ENCODE assay signal across 29 mouse cellular contexts in the genomic region with DNA sequence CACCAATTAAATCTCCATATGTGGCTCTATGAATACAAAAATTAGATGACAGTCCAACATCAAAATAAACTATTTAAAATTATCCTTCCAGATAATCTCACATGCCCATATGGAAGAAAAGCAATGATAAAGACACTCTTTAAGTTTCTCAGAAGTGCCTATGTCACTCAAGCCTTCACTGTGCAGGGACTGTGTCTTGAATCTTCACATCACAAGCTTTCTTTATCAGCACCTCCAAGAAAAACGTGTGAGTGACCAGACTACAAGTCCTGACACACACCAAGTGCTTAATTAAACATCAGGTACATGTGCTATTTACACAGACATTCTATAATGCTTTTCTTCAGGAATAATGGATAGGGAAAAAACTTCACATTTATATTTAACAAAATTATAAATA. TPM values are rescaled to one million over a fixed set of nuclear protein-coding genes. Genes with fewer than 3 reads are reported as not detected.
DNase-seq lines count a peak whose midpoint lies in the region; ATAC-seq and TF ChIP-seq lines count a peak whose summit lies in the region.
"Had no signal": no experiment of that assay in that cellular context is flagged by ENCODE, and none has a peak within 500 bp of the region (broad histone marks: within the 10 kb centered on the region; RNA-seq: fewer than 3 reads in every experiment).

No protein-coding gene starts in this region.

- no peak overlapping the region for H3K9ac ChIP-seq in liver, embryonic 13.5 days
- no peak overlapping the region for H3K9ac ChIP-seq in liver, embryonic 16.5 days (ENCODE audit: low read depth, low read length)
- no peak overlapping the region for H3K9ac ChIP-seq in forebrain, embryonic 14.5 days (ENCODE audit: low read length)
- H3K9ac ChIP-seq: embryonic facial prominence, embryonic 13.5 days; forebrain, embryonic 12.5 days; forebrain, postnatal 0 days; heart, embryonic 12.5 days; heart, embryonic 15.5 days; hindbrain, embryonic 14.5 days had no signal

- peaks cover 38% of the 10 kb centered on the region for H3K4me1 ChIP-seq in bone marrow macrophage, adult 2 months (ENCODE audit: control insufficient read depth, insufficient read depth, low read length)
- H3K4me1 ChIP-seq in liver, embryonic 13.5 days (replicated peaks): peaks cover 73% of the 10 kb centered on the region
- H3K4me1 ChIP-seq in liver, embryonic 16.5 days (ENCODE audit: control insufficient read depth, low read depth, low read length): peaks cover 33% of the 10 kb centered on the region
- no peaks in the 10 kb centered on the region for H3K4me1 ChIP-seq in forebrain, embryonic 14.5 days (ENCODE audit: control insufficient read depth, insufficient read depth, low read length)

- H3K4me3 ChIP-seq in bone marrow macrophage, adult 2 months (ENCODE audit: insufficient read depth, low read length): no peak overlapping the region
- no peak overlapping the region for H3K4me3 ChIP-seq in liver, embryonic 13.5 days (replicated peaks)
- no peak overlapping the region for H3K4me3 ChIP-seq in liver, embryonic 16.5 days (ENCODE audit: low read depth, low read length)
- H3K4me3 ChIP-seq in forebrain, embryonic 14.5 days (ENCODE audit: low read depth, low read length): no peak overlapping the region
- H3K4me3 ChIP-seq: embryonic facial prominence, embryonic 10.5 days; embryonic facial prominence, embryonic 13.5 days; erythroblast, embryonic 14.5 days; forebrain, embryonic 12.5 days; gastrocnemius, adult 2 months; heart, embryonic 12.5 days; heart, embryonic 15.5 days had no signal

- TF ChIP-seq POLR2A in bone marrow macrophage, adult 2 months (IDR thresholded peaks at IDR 0.05; ENCODE audit: borderline replicate concordance, low read depth, low read length): no peak

- peaks cover 7% of the 10 kb centered on the region for H3K36me3 ChIP-seq in liver, embryonic 13.5 days
- no peaks in the 10 kb centered on the region for H3K36me3 ChIP-seq in liver, embryonic 16.5 days (ENCODE audit: control insufficient read depth, insufficient read depth)
- no peaks in the 10 kb centered on the region for H3K36me3 ChIP-seq in forebrain, embryonic 14.5 days (ENCODE audit: control insufficient read depth, insufficient read depth, low read length)
- H3K36me3 ChIP-seq: heart, embryonic 15.5 days had no signal

- H3K27me3 ChIP-seq in liver, embryonic 13.5 days: no peaks in the 10 kb centered on the region
- no peaks in the 10 kb centered on the region for H3K27me3 ChIP-seq in liver, embryonic 16.5 days (ENCODE audit: control insufficient read depth, insufficient read depth, low read depth, low read length)
- no peaks in the 10 kb centered on the region for H3K27me3 ChIP-seq in forebrain, embryonic 14.5 days (replicated peaks; ENCODE audit: control insufficient read depth, insufficient read depth, low read length)
- H3K27me3 ChIP-seq: embryonic facial prominence, embryonic 13.5 days; forebrain, embryonic 12.5 days; heart, embryonic 12.5 days; heart, embryonic 15.5 days had no signal

- peak; percentile 27 for DNase-seq in liver, embryonic 13.5 days
- DNase-seq in cerebellum, adult 9-10 months: no peak
- DNase-seq in forebrain, embryonic 14.5 days (ENCODE audit: low spot score): no peak
- DNase-seq in right cerebral cortex, postnatal 36 days (ENCODE audit: low spot score in 2 of 2): no peak
- no peak for DNase-seq in gastrocnemius, postnatal 4 days (ENCODE audit: low spot score in 2 of 2)
- DNase-seq: adrenal gland, adult 8-10 months; adrenal gland, postnatal 25 days; cerebellum, adult 18-20 months; cerebellum, adult 9-11 months; cerebellum, postnatal 36 days; embryo, embryonic 11 days; forebrain, postnatal 0 days; gastrocnemius, adult 2 months; gastrocnemius, postnatal 14 days; heart, adult 18-20 months; heart, postnatal 14 days; heart, postnatal 4 days had no signal

- WGBS in liver, embryonic 13.5 days (ENCODE audit: insufficient replicate concordance): 11% methylated on average over 1 of the region's 1 CpGs
- WGBS in liver, embryonic 16.5 days (ENCODE audit: insufficient replicate concordance): 8% methylated on average over 1 of the region's 1 CpGs
- 75% methylated on average over 1 of the region's 1 CpGs for WGBS in forebrain, embryonic 14.5 days

- no peak overlapping the region for H3K4me2 ChIP-seq in liver, embryonic 13.5 days
- no peak overlapping the region for H3K4me2 ChIP-seq in liver, embryonic 16.5 days (ENCODE audit: low read depth, low read length)
- H3K4me2 ChIP-seq in forebrain, embryonic 14.5 days (ENCODE audit: low read length): no peak overlapping the region
- H3K4me2 ChIP-seq: embryonic facial prominence, embryonic 13.5 days; forebrain, embryonic 12.5 days; heart, embryonic 12.5 days; heart, embryonic 15.5 days; hindbrain, embryonic 14.5 days had no signal

- H3K27ac ChIP-seq in bone marrow macrophage, adult 2 months (ENCODE audit: insufficient read depth, low read depth, low read length): peak overlapping the region; percentile 86
- H3K27ac ChIP-seq in liver, embryonic 13.5 days: peak overlapping the region; percentile 61; the same call in 1 of the 2 replicates
- no peak overlapping the region for H3K27ac ChIP-seq in liver, embryonic 16.5 days (ENCODE audit: low read length)
- H3K27ac ChIP-seq in forebrain, embryonic 14.5 days (ENCODE audit: low read depth, low read length): no peak overlapping the region
- H3K27ac ChIP-seq: embryonic facial prominence, embryonic 10.5 days; embryonic facial prominence, embryonic 13.5 days; forebrain, embryonic 12.5 days; gastrocnemius, adult 2 months; heart, embryonic 15.5 days; hindbrain, embryonic 14.5 days; hindbrain, postnatal 0 days had no signal

- TF ChIP-seq CTCF in bone marrow macrophage, adult 2 months (IDR thresholded peaks at IDR 0.05; ENCODE audit: low read depth, low read length): no peak

- peak; percentile 74 for ATAC-seq in liver, embryonic 13.5 days (ENCODE audit: low read depth)
- peak; percentile 43; the same call in 1 of the 2 replicates for ATAC-seq in liver, embryonic 16.5 days (ENCODE audit: low read depth)
- ATAC-seq in megakaryocyte progenitor cell, adult 5-6 weeks (replicated peaks; ENCODE audit: poor library complexity): 0 out of 2 replicates have a peak, but pooled peaks have one; percentile 31
- no peak for ATAC-seq in forebrain, embryonic 14.5 days
- ATAC-seq: CD4-positive, CD25-positive, alpha-beta regulatory T cell, adult 4 months; forebrain, postnatal 0 days; hindbrain, postnatal 0 days had no signal

- H3K9me3 ChIP-seq in liver, embryonic 13.5 days (replicated peaks): no peaks in the 10 kb centered on the region
- H3K9me3 ChIP-seq in liver, embryonic 16.5 days (replicated peaks; ENCODE audit: control insufficient read depth, low read length): no peaks in the 10 kb centered on the region
- no peaks in the 10 kb centered on the region for H3K9me3 ChIP-seq in forebrain, embryonic 14.5 days (replicated peaks; ENCODE audit: control insufficient read depth, low read length)
- H3K9me3 ChIP-seq: embryonic facial prominence, embryonic 10.5 days; embryonic facial prominence, embryonic 13.5 days; forebrain, embryonic 12.5 days; heart, embryonic 12.5 days; heart, embryonic 15.5 days had no signal

RNA-seq across cellular contexts. Expression of a gene that starts 34.8 kb away (rescaled TPM):
- 33.1 and 37.0 TPM in 2 replicates for polyA plus RNA-seq in bone marrow macrophage, adult 2 months (2012; ENCODE audit: insufficient read depth, insufficient read length, missing spikeins)
- polyA plus RNA-seq in liver, embryonic 13.5 days (2015; fragmentation: Nextera tagmentation; extraction: Ambion mirVana): 6.8 and 8.7 TPM in 2 replicates
- 6.6 and 7.8 TPM in 2 replicates for polyA plus RNA-seq in liver, embryonic 16.5 days (2015; fragmentation: Nextera tagmentation; extraction: Ambion mirVana)
- 24.4 and 33.8 TPM in 2 replicates for total RNA-seq in megakaryocyte progenitor cell, adult 5-6 weeks (2015)
- total RNA-seq in megakaryocyte progenitor cell, adult 5-6 weeks (2017): 32.4 and 33.2 TPM in 2 replicates
- 20.9 TPM in 2 replicates for polyA plus RNA-seq in forebrain, embryonic 14.5 days (2014; fragmentation: Nextera tagmentation; extraction: Ambion mirVana)
- 10 to 100 TPM; 68.0 to 68.1 TPM for total RNA-seq in gastrocnemius, postnatal 4 days (2021)

Comparison
In these comparisons a context has a peak if more than half of its experiments do, and no peak if none do; other contexts are left out.
1. H3K27ac ChIP-seq: peak in bone marrow macrophage, adult 2 months (single experiment) and liver, embryonic 13.5 days (single experiment); none in liver, embryonic 16.5 days (single experiment) and forebrain, embryonic 14.5 days (single experiment).